9 mouse cellular contexts compared by ENCODE assay signal in genomic region chr8:120184366-120184765, GRCm38 (mm10). TPM values are rescaled to one million over a fixed set of nuclear protein-coding genes. Genes with fewer than 3 reads are reported as not detected.
A peak's percentile ranks its signal among the peaks of the same experiment; 100 is the strongest.
DNase-seq lines count a peak whose midpoint lies in the region; ATAC-seq lines count a peak whose summit lies in the region.
"Had no signal": no experiment of that assay in that cellular context is flagged by ENCODE, and none has a peak within 500 bp of the region (broad histone marks: within the 10 kb centered on the region; RNA-seq: fewer than 3 reads in every experiment).

No protein-coding gene starts in this region.

- no peaks in the 10 kb centered on the region for H3K9me3 ChIP-seq in lung, embryonic 15.5 days
- H3K9me3 ChIP-seq in forebrain, embryonic 14.5 days (replicated peaks; ENCODE audit: control insufficient read depth, low read length), result no peaks in the 10 kb centered on the region
- no peaks in the 10 kb centered on the region for H3K9me3 ChIP-seq in heart, embryonic 16.5 days (replicated peaks; ENCODE audit: control insufficient read depth, low read length)
- H3K9me3 ChIP-seq in neural tube, embryonic 13.5 days, result no peaks in the 10 kb centered on the region
- H3K9me3 ChIP-seq: liver, embryonic 15.5 days had no signal

- WGBS in lung, embryonic 15.5 days, result 14% methylated on average over 9 of the region's 9 CpGs
- 33% methylated on average over 8 of the region's 9 CpGs for WGBS in forebrain, embryonic 14.5 days
- 15% methylated on average over 9 of the region's 9 CpGs for WGBS in heart, embryonic 16.5 days
- WGBS in neural tube, embryonic 13.5 days, result 37% methylated on average over 9 of the region's 9 CpGs

- peak overlapping the region; percentile 18; the same call in 1 of the 2 replicates for H3K4me2 ChIP-seq in lung, embryonic 15.5 days
- no peak overlapping the region for H3K4me2 ChIP-seq in forebrain, embryonic 14.5 days (ENCODE audit: low read length)
- H3K4me2 ChIP-seq in heart, embryonic 16.5 days (ENCODE audit: low read depth, low read length), result no peak overlapping the region
- H3K4me2 ChIP-seq in neural tube, embryonic 13.5 days, result no peak overlapping the region
- H3K4me2 ChIP-seq: liver, embryonic 15.5 days had no signal

- peak overlapping the region; percentile 80; the same call in 1 of the 2 replicates for H3K27ac ChIP-seq in lung, embryonic 15.5 days
- H3K27ac ChIP-seq in forebrain, embryonic 14.5 days (ENCODE audit: low read depth, low read length), result 0 out of 2 replicates have a peak overlapping the region, but pooled peaks have one; percentile 58
- H3K27ac ChIP-seq in heart, embryonic 16.5 days (ENCODE audit: low read length), result no peak overlapping the region
- H3K27ac ChIP-seq in neural tube, embryonic 13.5 days (replicated peaks), result peak overlapping the region; percentile 92
- H3K27ac ChIP-seq: liver, embryonic 15.5 days had no signal

- H3K4me3 ChIP-seq in lung, embryonic 15.5 days, result no peak overlapping the region
- no peak overlapping the region for H3K4me3 ChIP-seq in forebrain, embryonic 14.5 days (ENCODE audit: low read depth, low read length)
- H3K4me3 ChIP-seq in heart, embryonic 16.5 days (ENCODE audit: low read length), result no peak overlapping the region
- H3K4me3 ChIP-seq in neural tube, embryonic 13.5 days, result no peak overlapping the region
- H3K4me3 ChIP-seq: liver, embryonic 15.5 days had no signal

- DNase-seq in lung, postnatal 36 days, result no peak
- peak; percentile 57 for DNase-seq in forebrain, embryonic 14.5 days (ENCODE audit: low spot score)
- DNase-seq in layer of hippocampus, postnatal 36 days, result no peak
- no peak for DNase-seq in cerebellum, adult 18-20 months
- DNase-seq: thymus, postnatal 25 days had no signal

- ATAC-seq in lung, embryonic 15.5 days (ENCODE audit: borderline replicate concordance, extremely low read depth, low FRiP score, low TSS enrichment), result 0 out of 2 replicates have a peak, but pooled peaks have one; percentile 25
- peak; percentile 22; the same call in 1 of the 2 replicates for ATAC-seq in forebrain, embryonic 14.5 days
- ATAC-seq in heart, embryonic 16.5 days (replicated peaks; ENCODE audit: extremely low read depth, insufficient read depth, low FRiP score), result peak; percentile 25
- ATAC-seq in neural tube, embryonic 13.5 days (ENCODE audit: low read depth), result 0 out of 2 replicates have a peak, but pooled peaks have one; percentile 6

- no peaks in the 10 kb centered on the region for H3K36me3 ChIP-seq in lung, embryonic 15.5 days
- H3K36me3 ChIP-seq in forebrain, embryonic 14.5 days (ENCODE audit: control insufficient read depth, insufficient read depth, low read length), result no peaks in the 10 kb centered on the region
- no peaks in the 10 kb centered on the region for H3K36me3 ChIP-seq in heart, embryonic 16.5 days (ENCODE audit: control insufficient read depth, insufficient read depth)
- H3K36me3 ChIP-seq in neural tube, embryonic 13.5 days, result no peaks in the 10 kb centered on the region
- H3K36me3 ChIP-seq: liver, embryonic 15.5 days had no signal

- H3K9ac ChIP-seq in lung, embryonic 15.5 days, result no peak overlapping the region
- H3K9ac ChIP-seq in forebrain, embryonic 14.5 days (ENCODE audit: low read length), result no peak overlapping the region
- H3K9ac ChIP-seq in heart, embryonic 16.5 days (ENCODE audit: low read length), result no peak overlapping the region
- no peak overlapping the region for H3K9ac ChIP-seq in neural tube, embryonic 13.5 days
- H3K9ac ChIP-seq: liver, embryonic 15.5 days had no signal

- no peaks in the 10 kb centered on the region for H3K27me3 ChIP-seq in lung, embryonic 15.5 days
- H3K27me3 ChIP-seq in forebrain, embryonic 14.5 days (replicated peaks; ENCODE audit: control insufficient read depth, insufficient read depth, low read length), result no peaks in the 10 kb centered on the region
- no peaks in the 10 kb centered on the region; the same call in 1 of the 2 replicates for H3K27me3 ChIP-seq in heart, embryonic 16.5 days (ENCODE audit: control insufficient read depth, insufficient read depth, low read length)
- H3K27me3 ChIP-seq in neural tube, embryonic 13.5 days, result no peaks in the 10 kb centered on the region
- H3K27me3 ChIP-seq: liver, embryonic 15.5 days had no signal

- peaks cover 61% of the 10 kb centered on the region for H3K4me1 ChIP-seq in lung, embryonic 15.5 days
- peaks cover 22% of the 10 kb centered on the region for H3K4me1 ChIP-seq in forebrain, embryonic 14.5 days (ENCODE audit: control insufficient read depth, insufficient read depth, low read length)
- H3K4me1 ChIP-seq in heart, embryonic 16.5 days (ENCODE audit: control insufficient read depth, insufficient read depth, low read length), result peaks cover 25% of the 10 kb centered on the region
- peaks cover 46% of the 10 kb centered on the region for H3K4me1 ChIP-seq in neural tube, embryonic 13.5 days (replicated peaks)

RNA-seq across cellular contexts. Expression of gene Fam92b, which starts 7.1 kb away (rescaled TPM):
- 1.1 and 1.4 TPM in 2 replicates for polyA plus RNA-seq in lung, embryonic 15.5 days (2015; fragmentation: Nextera tagmentation; extraction: Ambion mirVana)
- 2.3 and 2.4 TPM in 2 replicates for polyA plus RNA-seq in forebrain, embryonic 14.5 days (2014; fragmentation: Nextera tagmentation; extraction: Ambion mirVana)
- 0.66 and 0.79 TPM in 2 replicates for polyA plus RNA-seq in heart, embryonic 16.5 days (2015; fragmentation: Nextera tagmentation; extraction: Ambion mirVana)
- polyA plus RNA-seq in neural tube, embryonic 13.5 days (2015; fragmentation: Nextera tagmentation; extraction: Ambion mirVana), result 2.3 and 2.7 TPM in 2 replicates
- total RNA-seq in layer of hippocampus, postnatal 36 days (2021), result under 1 TPM; 0.30 to 0.53 TPM
- polyA plus RNA-seq: liver, embryonic 15.5 days had no signal

RNA-seq across cellular contexts. Expression of gene Gse1, which starts 43.9 kb away (rescaled TPM):
- polyA plus RNA-seq in lung, embryonic 15.5 days (2015; fragmentation: Nextera tagmentation; extraction: Ambion mirVana), result 9.6 and 12.6 TPM in 2 replicates
- polyA plus RNA-seq in forebrain, embryonic 14.5 days (2014; fragmentation: Nextera tagmentation; extraction: Ambion mirVana), result 22.6 and 33.6 TPM in 2 replicates
- 7.7 and 9.7 TPM in 2 replicates for polyA plus RNA-seq in heart, embryonic 16.5 days (2015; fragmentation: Nextera tagmentation; extraction: Ambion mirVana)
- 17.0 and 17.1 TPM in 2 replicates for polyA plus RNA-seq in neural tube, embryonic 13.5 days (2015; fragmentation: Nextera tagmentation; extraction: Ambion mirVana)
- total RNA-seq in layer of hippocampus, postnatal 36 days (2021), result 100 to 1,000 TPM; 147 to 155 TPM
